Mouse (Mus musculus) neural tube, embryonic 14.5 days (tissue): ENCODE measurements around the gene Tesmin. TPM values are rescaled to one million over a fixed set of nuclear protein-coding genes. Genes with fewer than 3 reads are reported as not detected.

Source experiments
- ATAC-seq: fragments of 200-750 bp; cut with Nextera tagmentation; 2 replicates; pipeline ENCODE4 v1.8.0; 2017; ENCODE audit warnings: low read depth, mild to moderate bottlenecking, moderate TSS enrichment, moderate library complexity
- H3K27ac ChIP-seq: fragments of 300-500 bp; sonication (generic); 2 replicates; pipeline ENCODE4 v1.5.1; 2014; ENCODE audit warnings: low read depth, mild to moderate bottlenecking, control low read depth, low read length, moderate library complexity, mixed read lengths
- H3K27me3 ChIP-seq: fragments of 300-500 bp; sonication (generic); 2 replicates; pipeline ENCODE4 v1.6.1; 2014; ENCODE audit warnings: low read length; ENCODE audit not compliant: control insufficient read depth, insufficient read depth
- H3K36me3 ChIP-seq: fragments of 300-500 bp; sonication (generic); 2 replicates; pipeline ENCODE4 v1.6.1; 2014; ENCODE audit warnings: low read length, mixed read lengths; ENCODE audit not compliant: control insufficient read depth, insufficient read depth
- H3K4me1 ChIP-seq: fragments of 300-500 bp; sonication (generic); 2 replicates; pipeline ENCODE4 v1.6.1; 2014; ENCODE audit warnings: low read length; ENCODE audit not compliant: control insufficient read depth, insufficient read depth
- H3K4me2 ChIP-seq: fragments of 300-500 bp; sonication (generic); 2 replicates; pipeline ENCODE4 v1.6.1; 2014; ENCODE audit warnings: mild to moderate bottlenecking, low read depth, low read length, control low read depth
- H3K4me3 ChIP-seq: fragments of 300-500 bp; sonication (generic); 2 replicates; pipeline ENCODE4 v1.5.1; 2014; ENCODE audit warnings: low read depth, low read length, control low read depth, mixed read lengths
- H3K9ac ChIP-seq: fragments of 300-500 bp; sonication (generic); replicated peaks from 2 replicates; pipeline ENCODE4 v1.6.1; 2014; ENCODE audit warnings: low read depth, mild to moderate bottlenecking, control low read depth, low read length, mixed read lengths
- H3K9me3 ChIP-seq: fragments of 300-500 bp; sonication (generic); 2 replicates; pipeline ENCODE4 v1.6.1; 2016; ENCODE audit warnings: low read length; ENCODE audit not compliant: control insufficient read depth
- WGBS: fragments of 180-500 bp; shearing (Covaris S2); extraction: QIAGEN DNeasy Blood & Tissue Kit; methylation state at CpG from one replicate; pipeline ENCODE4 v1.1.7; 2014; 5-methylcytosine and 5-hydroxymethylcytosine counted together
- polyA plus RNA-seq: library from polyadenylated mRNA; unstranded; fragments of >200 nt; fragmentation: Nextera tagmentation; extraction: Ambion mirVana; gene quantifications from 2 replicates; pipeline ENCODE4 v1.2.1, GENCODE M21; 2014

The Tesmin gene
- polyA plus RNA-seq, 1 experiment from 2014 or later: 0.12 TPM

GRCm38 (mm10) chr19:3447348-3447747 is 58.7 kb downstream of the Tesmin start:
- Histone ChIP-seq H3K4me2 (no peak overlapping the region), H3K9ac (no peak overlapping the region), H3K9me3 (no peaks in the 10 kb centered on the region), H3K4me1 (no peaks in the 10 kb centered on the region), H3K36me3 (no peaks in the 10 kb centered on the region), H3K27me3 (no peaks in the 10 kb centered on the region), H3K4me3 (no peak overlapping the region), H3K27ac (no peak overlapping the region)
- WGBS: 63% methylated on average over 3 of the region's 3 CpGs
- no peak for ATAC-seq

GRCm38 (mm10) chr19:3449248-3449647 is 60.6 kb downstream of the Tesmin start:
- H3K4me2 ChIP-seq: no peak overlapping the region
- H3K27me3 ChIP-seq: no peaks in the 10 kb centered on the region
- no peak overlapping the region for H3K27ac ChIP-seq
- H3K4me3 ChIP-seq: no peak overlapping the region
- no peak for ATAC-seq
- 0 out of 2 replicates have a peak, but pooled peaks cover 3% of the 10 kb centered on the region for H3K36me3 ChIP-seq
- H3K9me3 ChIP-seq: no peaks in the 10 kb centered on the region
- WGBS: 81% methylated on average over 3 of the region's 3 CpGs
- no peaks in the 10 kb centered on the region for H3K4me1 ChIP-seq
- H3K9ac ChIP-seq: no peak overlapping the region

GRCm38 (mm10) chr19:3450714-3451113 is 62.1 kb downstream of the Tesmin start:
- WGBS: 94% methylated on average over 3 of the region's 3 CpGs
- ATAC-seq: peak; percentile 26; the same call in 1 of the 2 replicates
- peaks cover 12% of the 10 kb centered on the region; the same call in 1 of the 2 replicates for H3K36me3 ChIP-seq
- no peaks in the 10 kb centered on the region for H3K9me3 ChIP-seq
- no peaks in the 10 kb centered on the region for H3K4me1 ChIP-seq
- H3K27ac ChIP-seq: no peak overlapping the region
- H3K27me3 ChIP-seq: no peaks in the 10 kb centered on the region
- H3K9ac ChIP-seq: no peak overlapping the region
- H3K4me3 ChIP-seq: no peak overlapping the region
- no peak overlapping the region for H3K4me2 ChIP-seq

- Histone ChIP-seq H3K4me2 (no peak overlapping the region), H3K27me3 (no peaks in the 10 kb centered on the region), H3K4me3 (no peak overlapping the region), H3K9ac (no peak overlapping the region), H3K27ac (no peak overlapping the region), H3K9me3 (no peaks in the 10 kb centered on the region), H3K4me1 (no peaks in the 10 kb centered on the region), H3K36me3 (peaks cover 16% of the 10 kb centered on the region; the same call in 1 of the 2 replicates)
- 27% methylated on average over 6 of the region's 6 CpGs for WGBS
- peak; percentile 74 for ATAC-seq
Observed at GRCm38 (mm10) chr19:3451170-3451569, 62.5 kb downstream of the Tesmin start.

- Histone ChIP-seq H3K27me3 (no peaks in the 10 kb centered on the region), H3K4me3 (no peak overlapping the region), H3K4me1 (no peaks in the 10 kb centered on the region), H3K9me3 (no peaks in the 10 kb centered on the region), H3K27ac (no peak overlapping the region), H3K4me2 (no peak overlapping the region), H3K9ac (no peak overlapping the region), H3K36me3 (peaks cover 19% of the 10 kb centered on the region; the same call in 1 of the 2 replicates)
- WGBS: 48% methylated on average over 6 of the region's 6 CpGs
- peak; percentile 38; the same call in 1 of the 2 replicates for ATAC-seq
Observed at GRCm38 (mm10) chr19:3451649-3452048, 63.0 kb downstream of the Tesmin start.

Other genes starting within 250 kb of the Tesmin start
- gene Mrpl21, start 106.0 kb upstream of the Tesmin start, polyA plus RNA-seq: 99.7 and 104 TPM in 2 replicates
- gene Ighmbp2, start 105.8 kb upstream of the Tesmin start, polyA plus RNA-seq: 9.6 TPM in 2 replicates
- 10.0 and 20.5 TPM in 2 replicates for gene Cpt1a, start 66.5 kb upstream of the Tesmin start, polyA plus RNA-seq
- 13.9 and 83.9 TPM in 2 replicates for gene Gal, start 25.7 kb downstream of the Tesmin start, polyA plus RNA-seq
- gene Ppp6r3, start 186.9 kb downstream of the Tesmin start, polyA plus RNA-seq: 67.3 and 72.5 TPM in 2 replicates